Mouse (Mus musculus) olfactory bulb, adult 2 months (tissue): Measurements from ENCODE around the gene Fads2.

Source experiments
- CTCF ChIP-seq: fragments of 200-500 bp; IDR thresholded peaks from 2 replicates; pipeline ENCODE4 v1.5.1; 2012; ENCODE audit warnings: low read depth, mild to moderate bottlenecking, low read length, moderate library complexity; ENCODE audit not compliant: insufficient read depth
- POLR2A ChIP-seq: fragments of 200-500 bp; IDR thresholded peaks from 2 replicates; pipeline ENCODE4 v1.6.1; 2012; ENCODE audit warnings: mild to moderate bottlenecking, low read depth, low read length, moderate library complexity; ENCODE audit not compliant: insufficient read depth

DNA sequence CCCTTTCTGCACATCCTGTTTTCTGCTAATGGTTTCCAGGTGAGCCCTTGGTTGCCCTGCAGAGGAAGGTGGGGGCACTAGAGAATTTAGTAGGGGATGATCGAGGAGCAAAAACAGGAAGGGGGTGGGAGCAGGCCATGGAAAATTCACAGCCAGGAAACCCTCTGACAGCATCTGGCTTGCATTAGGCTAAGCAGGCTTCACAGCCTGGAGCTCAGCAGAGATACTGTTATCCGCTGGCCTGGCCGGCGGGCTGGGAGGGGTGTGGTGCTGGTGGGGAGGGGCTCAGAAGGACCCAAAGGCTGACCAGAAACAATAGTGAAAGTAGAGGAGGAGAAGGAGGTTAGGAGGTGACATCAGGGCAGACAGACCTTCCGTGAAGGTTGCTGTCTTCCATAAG lies 87.6 kb downstream of the Fads2 start:
- TF ChIP-seq POLR2A, result no peak
- TF ChIP-seq CTCF, result no peak
